Mouse (Mus musculus) midbrain, postnatal 0 days (tissue): ENCODE measurements at regions not wholly inside any gene's neighbourhood (a gene's known extent, or its start where the extent isn't known, plus 50 kb on each side); places are given as distances from the start of the nearest gene placed in this dataset.

Experiments used
- ATAC-seq: fragments of 200-750 bp; cut with Nextera tagmentation; 2 replicates; pipeline ENCODE4 v1.8.0; 2017; ENCODE audit warnings: moderate number of reproducible peaks, mild to moderate bottlenecking, moderate TSS enrichment, moderate library complexity; ENCODE audit not compliant: low FRiP score
- DNase-seq: peaks from one replicate; pipeline ENCODE4 v3.0.0-alpha.2; 2015; ENCODE audit warnings: low spot score
- H3K27ac ChIP-seq: fragments of 300-500 bp; sonication (generic); 2 replicates; pipeline ENCODE4 v1.5.1; 2014; ENCODE audit warnings: low read depth, mild to moderate bottlenecking, low read length, mixed read lengths
- H3K27me3 ChIP-seq: fragments of 300-500 bp; sonication (generic); 2 replicates; pipeline ENCODE4 v1.6.1; 2014; ENCODE audit warnings: low read length, control low read depth, mixed read lengths; ENCODE audit not compliant: insufficient read depth
- H3K36me3 ChIP-seq: fragments of 300-500 bp; sonication (generic); 2 replicates; pipeline ENCODE4 v1.6.1; 2014; ENCODE audit warnings: low read length, control low read depth, mixed read lengths; ENCODE audit not compliant: insufficient read depth
- H3K4me1 ChIP-seq: fragments of 300-500 bp; sonication (generic); 2 replicates; pipeline ENCODE4 v1.6.1; 2014; ENCODE audit warnings: mild to moderate bottlenecking, control low read depth, antibody characterized with exemption, low read length, mixed read lengths; ENCODE audit not compliant: insufficient read depth
- H3K4me2 ChIP-seq: fragments of 300-500 bp; sonication (generic); 2 replicates; pipeline ENCODE4 v1.6.1; 2014; ENCODE audit warnings: low read depth, mild to moderate bottlenecking, low read length, mixed read lengths; ENCODE audit not compliant: poor library complexity, severe bottlenecking
- H3K4me3 ChIP-seq: fragments of 300-500 bp; sonication (generic); 2 replicates; pipeline ENCODE4 v1.5.1; 2014; ENCODE audit warnings: low read depth, mild to moderate bottlenecking, low read length, moderate library complexity
- H3K9ac ChIP-seq: fragments of 300-500 bp; sonication (generic); replicated peaks from 2 replicates; pipeline ENCODE4 v1.6.1; 2014; ENCODE audit warnings: mild to moderate bottlenecking, low read length, moderate library complexity, mixed read lengths; ENCODE audit not compliant: poor library complexity, severe bottlenecking
- H3K9me3 ChIP-seq: fragments of 300-500 bp; sonication (generic); 2 replicates; pipeline ENCODE4 v1.6.1; 2016; ENCODE audit warnings: low read length, control low read depth
- CTCF ChIP-seq: IDR thresholded peaks from 2 replicates; pipeline ENCODE4 v1.5.1; 2016; ENCODE audit warnings: antibody characterized with exemption, mild to moderate bottlenecking
- WGBS: fragments of 180-500 bp; shearing (Covaris S2); extraction: QIAGEN DNeasy Blood & Tissue Kit; methylation state at CpG from one replicate; pipeline ENCODE4 v1.1.7; 2014; 5-methylcytosine and 5-hydroxymethylcytosine counted together

DNA sequence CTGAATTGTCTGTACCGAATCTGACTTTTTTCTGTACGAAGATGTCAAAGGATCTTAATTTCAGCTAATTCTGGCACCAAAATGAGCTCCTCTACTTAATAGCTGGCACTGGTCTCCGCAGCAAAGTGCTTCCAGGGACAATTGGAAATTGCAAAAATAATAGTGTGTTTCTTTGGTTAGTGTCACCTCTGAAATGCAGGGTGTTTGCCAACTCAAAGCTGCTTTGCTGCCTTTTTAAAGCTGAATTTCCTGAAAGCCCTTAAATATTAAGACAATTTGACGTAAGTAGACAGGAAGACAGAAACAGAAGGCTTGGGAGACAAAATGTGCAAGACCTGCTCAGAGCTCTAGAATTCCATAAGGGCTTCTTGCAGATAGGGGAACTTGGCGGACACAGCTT, 288.5 kb upstream of the Npvf start:
- Histone ChIP-seq H3K36me3 (no peaks in the 10 kb centered on the region), H3K4me2 (no peak overlapping the region), H3K4me1 (no peaks in the 10 kb centered on the region), H3K4me3 (no peak overlapping the region), H3K27me3 (no peaks in the 10 kb centered on the region), H3K9me3 (no peaks in the 10 kb centered on the region), H3K9ac (no peak overlapping the region), H3K27ac (no peak overlapping the region)
- 60% methylated on average over 5 of the region's 5 CpGs for WGBS
- no peak for TF ChIP-seq CTCF
- ATAC-seq (no peak), DNase-seq (no peak)

DNA sequence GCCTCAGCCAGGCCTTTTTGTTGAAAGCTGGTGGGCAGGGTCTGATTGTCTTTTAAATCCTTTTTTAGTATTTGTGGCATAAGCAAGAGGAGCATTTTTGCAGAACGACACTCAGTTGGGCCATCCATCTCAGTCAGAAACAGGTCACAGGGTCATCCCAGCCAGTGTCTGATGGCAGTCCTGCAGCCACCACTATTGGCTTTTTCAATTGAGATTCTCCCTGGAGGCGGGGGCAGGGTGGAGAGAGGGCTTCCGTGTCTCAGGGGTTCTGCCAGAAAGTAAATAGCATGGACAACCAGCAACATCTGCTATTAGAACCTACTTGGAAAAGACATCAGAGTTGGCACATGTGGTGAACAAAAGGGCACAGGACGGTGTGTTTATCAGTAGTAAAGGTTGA, 293.8 kb upstream of the Npvf start:
- H3K9me3 ChIP-seq, result no peaks in the 10 kb centered on the region
- H3K4me1 ChIP-seq, result no peaks in the 10 kb centered on the region
- no peak overlapping the region for H3K4me2 ChIP-seq
- ATAC-seq, result no peak
- no peak for TF ChIP-seq CTCF
- WGBS, result 78% methylated on average over 4 of the region's 4 CpGs
- no peak overlapping the region for H3K27ac ChIP-seq
- no peaks in the 10 kb centered on the region for H3K36me3 ChIP-seq
- H3K4me3 ChIP-seq, result no peak overlapping the region
- no peaks in the 10 kb centered on the region for H3K27me3 ChIP-seq
- no peak for DNase-seq
- H3K9ac ChIP-seq, result no peak overlapping the region

DNA sequence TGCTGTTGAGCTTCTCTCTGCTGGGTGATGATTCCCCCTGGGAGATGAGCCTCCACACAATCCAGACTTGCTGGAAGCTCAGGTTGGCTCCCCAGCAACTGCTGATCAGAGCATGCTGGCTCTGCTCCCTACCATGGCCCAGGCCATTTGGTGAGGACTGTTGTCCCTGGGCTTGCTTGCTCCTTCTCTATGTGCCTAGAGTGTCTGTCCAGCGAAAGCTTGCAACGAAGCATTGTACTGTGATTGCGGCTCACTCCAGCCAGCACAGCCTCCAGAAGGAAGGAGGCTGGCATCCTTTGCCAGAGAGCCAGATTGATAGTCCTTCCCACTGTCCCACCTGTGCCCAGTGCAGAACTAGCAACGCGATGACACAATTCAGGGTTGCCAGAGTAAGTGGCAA, 295.1 kb upstream of the Npvf start:
- no peaks in the 10 kb centered on the region for H3K27me3 ChIP-seq
- no peak overlapping the region for H3K27ac ChIP-seq
- H3K4me2 ChIP-seq, result no peak overlapping the region
- no peaks in the 10 kb centered on the region for H3K9me3 ChIP-seq
- TF ChIP-seq CTCF, result no peak
- 87% methylated on average over 5 of the region's 5 CpGs for WGBS
- ATAC-seq, result no peak
- H3K4me3 ChIP-seq, result no peak overlapping the region
- DNase-seq, result peak; percentile 46
- H3K9ac ChIP-seq, result no peak overlapping the region
- no peaks in the 10 kb centered on the region for H3K4me1 ChIP-seq
- no peaks in the 10 kb centered on the region for H3K36me3 ChIP-seq

DNA sequence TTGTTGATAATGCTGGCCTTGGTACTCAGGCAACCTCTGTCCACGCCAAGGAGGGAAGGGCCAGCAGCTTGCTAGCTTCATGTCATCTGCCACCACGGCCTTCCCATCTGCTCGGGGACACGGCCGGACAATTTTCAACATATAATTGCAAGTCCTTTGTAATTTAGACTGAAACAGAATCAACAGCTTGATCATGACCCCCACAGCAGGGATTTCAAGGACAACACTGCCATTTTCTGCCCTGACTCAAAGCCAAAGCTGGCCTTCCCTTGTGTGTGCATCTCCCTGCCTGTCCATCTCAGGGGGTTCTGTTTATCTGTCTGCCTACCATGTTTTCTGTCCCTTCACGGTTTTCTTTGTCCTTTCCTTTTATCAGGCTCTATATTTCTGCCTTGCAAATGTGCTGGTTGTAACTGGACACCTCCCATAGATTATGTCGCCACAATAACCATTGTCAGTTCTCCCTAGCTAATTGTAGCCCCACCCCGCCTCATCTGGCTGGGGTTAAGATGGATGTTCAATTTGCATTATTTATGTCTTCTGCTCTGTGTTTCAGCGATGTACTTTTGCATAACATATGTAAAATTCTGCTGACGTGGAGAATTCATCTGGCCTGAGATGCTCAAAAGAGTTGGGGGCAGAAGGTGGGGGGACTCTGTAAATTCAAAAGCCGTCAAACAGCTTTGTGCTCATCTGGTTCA, 295.8 kb upstream of the Npvf start:
- WGBS, result 35% methylated on average over 11 of the region's 11 CpGs
- no peak overlapping the region for H3K4me3 ChIP-seq
- no peak overlapping the region for H3K4me2 ChIP-seq
- no peaks in the 10 kb centered on the region for H3K4me1 ChIP-seq
- H3K36me3 ChIP-seq, result no peaks in the 10 kb centered on the region
- no peak for TF ChIP-seq CTCF
- no peaks in the 10 kb centered on the region for H3K9me3 ChIP-seq
- ATAC-seq, result no peak
- peak; percentile 50 for DNase-seq
- H3K27me3 ChIP-seq, result no peaks in the 10 kb centered on the region
- no peak overlapping the region for H3K9ac ChIP-seq
- no peak overlapping the region for H3K27ac ChIP-seq

DNA sequence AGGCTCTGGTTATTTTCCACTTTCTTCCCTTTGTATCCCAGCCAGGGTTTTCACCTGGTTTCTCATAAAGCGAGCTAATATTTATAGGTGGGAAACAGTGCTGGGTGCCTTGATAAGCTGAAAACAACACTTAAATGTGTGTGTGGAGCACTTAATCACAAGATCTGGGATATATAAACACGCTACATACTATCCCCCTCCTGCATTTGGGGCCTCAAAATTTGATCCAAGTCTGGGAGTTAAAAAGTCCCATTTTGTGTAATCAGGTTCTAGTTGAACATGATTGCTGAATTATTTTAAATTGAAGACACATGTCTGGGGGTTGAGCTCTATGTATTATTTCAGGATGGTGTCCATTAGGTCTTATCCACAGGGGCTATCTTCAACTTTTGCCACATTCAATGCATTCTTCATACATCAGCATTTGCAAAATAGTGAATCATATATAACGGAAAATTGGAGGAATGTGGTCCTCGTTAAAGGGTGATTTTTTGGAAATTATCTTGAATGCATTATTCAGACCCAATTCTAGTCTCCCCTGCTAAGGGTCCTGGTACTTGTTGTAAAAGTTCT, 303.2 kb upstream of the Npvf start:
- Histone ChIP-seq H3K4me3 (no peak overlapping the region), H3K27ac (no peak overlapping the region), H3K36me3 (no peaks in the 10 kb centered on the region), H3K4me1 (no peaks in the 10 kb centered on the region), H3K9me3 (no peaks in the 10 kb centered on the region), H3K27me3 (no peaks in the 10 kb centered on the region), H3K4me2 (no peak overlapping the region), H3K9ac (no peak overlapping the region)
- no peak for ATAC-seq
- DNase-seq, result no peak
- WGBS, result 98% methylated on average over 4 of the region's 4 CpGs
- TF ChIP-seq CTCF, result no peak

DNA sequence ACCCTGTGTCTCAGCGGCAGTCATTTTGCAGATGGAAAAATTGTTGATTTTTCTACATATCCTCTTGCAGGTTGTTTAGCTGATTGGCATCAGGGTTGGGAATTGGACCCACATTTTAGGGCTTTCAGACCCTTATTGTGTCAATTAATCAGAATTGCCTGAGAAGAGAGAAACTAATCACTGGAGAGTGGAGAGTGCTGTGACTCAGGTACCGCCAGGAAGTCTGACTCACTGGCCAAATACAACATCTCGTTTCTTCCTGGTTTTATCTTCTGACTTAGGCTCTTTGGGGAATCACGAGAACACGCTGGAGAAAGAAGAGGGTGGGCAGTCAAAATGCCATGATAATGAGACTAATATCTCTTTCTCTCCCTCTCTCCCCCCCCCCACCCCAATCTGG, 306.1 kb upstream of the Npvf start:
- no peaks in the 10 kb centered on the region for H3K36me3 ChIP-seq

More for the DNA sequence above, 306.1 kb upstream of the Npvf start:
- Histone ChIP-seq H3K27ac (no peak overlapping the region), H3K4me1 (no peaks in the 10 kb centered on the region), H3K4me2 (no peak overlapping the region), H3K27me3 (no peaks in the 10 kb centered on the region), H3K9me3 (no peaks in the 10 kb centered on the region), H3K4me3 (no peak overlapping the region), H3K9ac (no peak overlapping the region)
- DNase-seq (no peak), ATAC-seq (no peak)
- WGBS, result 74% methylated on average over 5 of the region's 5 CpGs
- no peak for TF ChIP-seq CTCF
